Mouse (Mus musculus): ENCODE data around the gene Zfx.

Gene Zfx

DNA sequence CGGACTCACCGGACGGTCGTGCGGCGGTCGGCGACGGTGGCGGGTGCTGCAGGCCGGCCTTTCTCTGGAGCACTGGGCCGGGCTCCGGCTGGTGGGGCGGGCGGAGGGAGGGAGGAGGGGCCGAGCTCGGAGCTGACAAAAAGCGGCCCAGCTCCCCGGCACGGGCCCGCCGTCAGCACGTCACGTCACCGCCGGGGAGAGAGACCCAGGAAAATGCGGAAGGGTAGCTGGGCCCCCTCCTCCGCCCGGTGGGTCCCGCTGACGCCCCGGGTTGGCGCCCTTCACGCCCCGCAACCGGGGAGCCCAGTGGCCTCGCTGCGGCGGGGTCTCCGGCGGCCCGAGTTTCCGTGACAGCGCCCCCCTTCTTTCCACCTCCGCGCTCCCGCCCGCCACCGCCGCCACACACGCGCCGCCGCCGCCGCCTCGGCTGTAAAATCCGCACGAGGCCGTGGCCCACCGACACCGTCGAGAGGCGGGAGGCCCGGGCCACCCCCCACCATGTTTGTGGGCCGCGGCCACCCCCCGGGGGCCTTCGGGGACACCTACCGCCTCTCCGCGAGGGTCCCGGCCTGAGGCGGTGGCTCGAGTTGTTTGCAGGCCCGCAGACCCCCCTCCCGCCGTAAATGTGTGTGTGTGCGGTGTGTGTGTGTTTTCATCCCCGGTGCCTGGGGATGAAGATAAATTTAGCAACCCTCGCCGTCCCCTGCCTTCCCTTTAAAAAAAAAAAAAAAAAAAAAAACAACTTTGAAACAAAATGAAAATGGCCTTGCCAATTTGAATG is at the start of gene Zfx:
Gene Zfx, minus strand, starts transcription at position 644 of the 781 bp plus-strand sequence.
- DNase-seq = peak; percentile 77

DNA sequence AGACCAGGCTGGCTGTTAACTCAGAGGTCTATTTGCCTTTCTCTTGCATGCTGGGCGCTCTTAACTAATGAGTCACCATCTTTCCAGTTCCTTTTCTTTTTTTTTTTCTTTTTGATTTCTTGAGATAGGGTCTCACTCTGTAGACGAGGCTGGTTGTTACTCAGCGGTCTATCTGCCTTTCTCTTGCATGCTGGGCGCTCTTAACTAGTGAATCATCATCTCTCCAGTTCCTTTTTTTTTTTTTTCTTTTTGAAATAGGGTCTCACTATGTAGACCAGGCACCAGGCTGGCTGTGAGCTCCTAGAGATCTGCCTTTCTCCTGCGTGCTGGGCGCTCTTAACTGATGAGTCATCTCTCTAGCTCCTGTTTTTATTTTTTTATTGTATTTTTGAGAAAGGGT is 45.8 kb upstream of the Zfx start:
- DNase-seq = no peak

DNA sequence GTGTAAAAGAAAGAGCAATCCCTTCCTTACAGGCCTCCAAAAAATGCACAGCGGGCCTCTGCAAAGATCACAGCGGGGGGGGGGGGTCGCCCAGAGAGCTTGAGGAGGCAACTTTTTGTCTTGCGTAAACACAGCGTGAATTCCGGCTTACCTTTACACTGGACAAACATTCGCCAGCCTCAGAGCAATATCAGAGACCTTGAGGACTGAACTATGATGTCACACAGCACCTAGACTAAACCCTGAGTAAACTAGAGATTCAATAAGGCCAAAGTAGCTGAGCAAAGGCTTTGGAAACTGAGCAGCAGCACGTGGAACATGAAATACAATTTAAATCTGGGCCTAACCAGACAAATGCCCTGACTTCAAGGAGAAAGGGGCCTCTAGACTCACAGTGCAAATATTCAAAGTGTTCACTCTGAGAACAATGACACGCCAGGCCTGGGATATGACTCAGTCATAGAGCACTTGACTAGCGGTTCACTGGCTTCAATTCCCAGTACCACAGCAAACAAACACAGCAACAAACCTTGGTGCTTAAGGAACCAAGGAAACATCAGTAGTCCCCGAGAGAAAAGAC is 28.8 kb upstream of the Zfx start:
- no peak for DNase-seq

DNA sequence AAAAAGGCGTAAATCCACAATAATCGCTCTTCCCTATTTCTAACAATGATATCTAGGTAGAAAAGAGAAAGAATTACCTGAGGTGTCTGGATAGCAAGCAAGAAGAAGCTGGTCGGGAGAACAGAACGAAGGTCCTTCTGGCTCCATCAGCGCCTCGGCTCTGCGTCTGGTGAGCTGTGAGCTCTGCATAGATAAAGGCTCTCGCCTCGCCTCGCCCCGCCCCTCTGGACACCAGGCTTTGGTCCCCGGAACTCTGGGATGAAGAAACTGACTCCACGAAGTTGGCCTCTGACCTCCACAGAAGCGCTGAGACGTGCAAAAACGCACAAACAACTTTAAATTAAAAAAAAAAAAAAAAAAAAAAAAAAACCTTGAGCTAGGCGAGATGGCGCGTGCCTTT is 27.0 kb upstream of the Zfx start:
- DNase-seq = no peak

DNA sequence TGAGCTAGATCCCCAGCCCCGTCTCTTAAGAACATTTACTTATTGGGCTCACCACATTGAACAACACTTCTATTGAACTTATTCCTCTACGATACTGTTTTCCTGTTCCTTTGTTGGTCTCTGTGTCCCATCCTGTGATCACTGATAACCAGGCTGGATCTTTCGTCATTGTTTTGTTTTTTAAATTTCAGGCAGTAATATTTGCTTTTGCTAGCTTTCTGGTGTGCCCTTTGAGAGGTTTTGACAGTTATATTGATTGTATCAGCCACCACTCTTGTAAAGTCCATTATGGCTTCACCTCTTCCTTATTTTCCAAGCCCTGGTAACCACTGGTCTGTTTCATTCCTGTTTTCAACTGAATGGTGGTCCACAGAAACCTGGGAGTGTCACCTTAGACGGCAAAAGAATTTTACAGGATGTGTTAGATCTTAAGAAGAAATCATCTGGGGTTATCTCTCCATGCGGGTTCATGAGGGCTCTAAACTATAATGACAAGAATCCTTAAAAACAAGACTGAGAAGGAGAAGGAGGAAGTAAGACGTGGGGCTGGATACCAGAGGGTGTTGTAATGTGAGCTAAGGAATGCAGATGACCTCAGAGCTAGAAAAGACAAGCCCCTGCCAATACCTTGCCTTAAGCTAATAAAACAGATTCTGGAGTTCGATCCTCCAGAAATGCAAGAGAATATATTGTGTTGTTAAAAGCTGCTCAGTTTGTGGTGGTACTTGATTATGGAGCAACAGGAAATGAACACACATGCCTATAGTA is 18.7 kb upstream of the Zfx start:
- no peak for DNase-seq

DNA sequence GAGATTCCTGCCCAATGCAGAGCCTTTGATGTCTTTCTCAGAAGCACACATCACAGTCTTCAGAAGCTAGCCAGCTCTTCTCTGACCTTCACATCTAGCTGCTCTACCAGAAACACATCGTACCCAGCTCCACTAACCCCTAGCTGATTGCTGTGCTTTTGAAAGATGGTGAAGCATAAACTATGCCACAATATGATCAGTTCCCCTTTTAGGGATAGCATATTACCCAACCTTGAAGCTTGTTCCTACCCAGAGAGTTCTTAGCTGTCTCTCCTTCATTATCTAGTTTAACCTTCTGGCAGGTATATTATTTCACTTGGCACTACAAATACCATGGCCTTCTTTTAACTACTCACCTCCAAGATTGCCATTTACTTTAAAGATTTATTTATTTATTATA is 16.6 kb upstream of the Zfx start:
- no peak for DNase-seq

DNA sequence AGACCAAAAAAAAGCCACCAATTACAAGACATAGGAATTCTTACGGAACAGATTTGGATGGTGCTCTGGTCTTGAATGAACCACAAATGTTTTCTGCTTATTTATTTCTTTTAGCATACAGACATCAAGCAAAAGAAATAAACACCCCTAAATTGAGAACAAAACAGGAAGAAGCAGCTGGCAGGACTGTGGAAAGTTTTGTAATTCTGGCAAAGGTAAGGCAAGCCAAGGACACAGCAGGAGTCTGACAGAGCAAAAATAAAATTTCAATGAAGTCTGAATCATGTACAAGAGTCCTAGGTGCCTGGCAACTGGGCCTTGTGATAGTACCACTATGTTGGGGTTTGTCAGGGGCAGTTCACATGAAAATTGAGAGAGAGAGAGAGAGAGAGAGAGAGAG is 14.8 kb upstream of the Zfx start:
- DNase-seq = no peak

DNA sequence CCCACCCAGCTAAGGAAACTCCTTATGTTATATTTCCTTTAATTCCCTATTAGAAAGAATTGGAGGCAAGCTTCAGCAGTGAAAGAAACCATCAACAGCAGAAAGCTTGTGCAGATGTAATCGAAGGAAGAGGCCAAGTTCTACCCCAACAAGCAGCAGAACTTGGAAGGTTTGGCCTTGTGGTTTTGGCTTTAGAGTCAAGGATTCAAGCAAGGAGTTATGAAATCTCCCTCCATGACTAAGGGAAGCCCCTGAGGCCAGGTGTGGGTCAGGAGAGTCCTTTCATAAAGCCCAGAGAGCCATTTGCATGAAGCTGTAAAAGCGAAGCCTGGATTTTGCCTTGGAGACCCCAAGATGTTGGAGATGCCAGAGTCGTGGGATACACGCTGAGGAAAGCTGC is 11.6 kb upstream of the Zfx start:
- no peak for DNase-seq

DNA sequence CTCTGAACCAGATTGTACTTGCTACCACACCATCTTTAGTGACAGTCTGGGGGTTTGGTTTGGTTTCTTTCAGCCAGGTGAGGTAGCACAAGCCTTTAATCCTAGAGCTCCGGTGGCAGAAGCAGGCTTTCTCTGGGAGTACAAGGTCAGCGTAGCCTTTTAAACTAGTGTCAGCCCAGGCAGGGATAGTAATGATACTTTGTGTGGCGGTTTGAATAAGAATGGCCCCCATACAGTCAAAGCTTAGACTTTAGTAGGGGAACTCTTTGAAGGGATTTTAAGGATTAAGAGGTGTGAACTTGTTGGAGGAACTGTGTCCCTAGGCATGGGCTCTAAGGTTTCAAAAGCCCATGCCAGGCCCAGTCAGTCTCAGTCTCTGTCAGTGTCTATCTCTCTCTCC is 10.0 kb upstream of the Zfx start:
- no peak for DNase-seq

DNA sequence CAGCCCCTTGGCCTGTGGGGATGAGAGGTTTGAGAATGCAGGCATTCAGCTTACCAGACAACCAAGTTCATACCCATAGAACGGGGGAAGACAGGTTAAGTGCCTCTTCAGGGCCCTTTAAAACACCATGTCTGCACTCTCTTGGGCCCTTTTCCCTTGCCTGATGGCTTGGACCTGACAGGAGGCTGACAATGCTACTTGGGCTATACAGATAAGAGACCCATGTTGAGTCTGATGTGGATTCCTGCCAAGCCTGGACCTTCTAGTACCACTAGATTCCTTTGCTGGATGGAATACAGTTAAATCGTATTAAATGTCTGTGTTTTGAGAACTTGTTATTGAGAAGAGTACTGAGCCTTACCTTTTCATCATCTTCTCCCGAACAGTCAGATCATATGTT is 8.7 kb upstream of the Zfx start:
- DNase-seq = no peak

- no peak for DNase-seq
Measured at GRCm38 (mm10) chrX:94129712-94130111, 6.2 kb upstream of the Zfx start.

- no peak for DNase-seq
Measured at GRCm38 (mm10) chrX:94125950-94126349, 2.4 kb upstream of the Zfx start.

GRCm38 (mm10) chrX:94122709-94123058 is 818 bp downstream of the Zfx start:
- DNase-seq = no peak

DNA sequence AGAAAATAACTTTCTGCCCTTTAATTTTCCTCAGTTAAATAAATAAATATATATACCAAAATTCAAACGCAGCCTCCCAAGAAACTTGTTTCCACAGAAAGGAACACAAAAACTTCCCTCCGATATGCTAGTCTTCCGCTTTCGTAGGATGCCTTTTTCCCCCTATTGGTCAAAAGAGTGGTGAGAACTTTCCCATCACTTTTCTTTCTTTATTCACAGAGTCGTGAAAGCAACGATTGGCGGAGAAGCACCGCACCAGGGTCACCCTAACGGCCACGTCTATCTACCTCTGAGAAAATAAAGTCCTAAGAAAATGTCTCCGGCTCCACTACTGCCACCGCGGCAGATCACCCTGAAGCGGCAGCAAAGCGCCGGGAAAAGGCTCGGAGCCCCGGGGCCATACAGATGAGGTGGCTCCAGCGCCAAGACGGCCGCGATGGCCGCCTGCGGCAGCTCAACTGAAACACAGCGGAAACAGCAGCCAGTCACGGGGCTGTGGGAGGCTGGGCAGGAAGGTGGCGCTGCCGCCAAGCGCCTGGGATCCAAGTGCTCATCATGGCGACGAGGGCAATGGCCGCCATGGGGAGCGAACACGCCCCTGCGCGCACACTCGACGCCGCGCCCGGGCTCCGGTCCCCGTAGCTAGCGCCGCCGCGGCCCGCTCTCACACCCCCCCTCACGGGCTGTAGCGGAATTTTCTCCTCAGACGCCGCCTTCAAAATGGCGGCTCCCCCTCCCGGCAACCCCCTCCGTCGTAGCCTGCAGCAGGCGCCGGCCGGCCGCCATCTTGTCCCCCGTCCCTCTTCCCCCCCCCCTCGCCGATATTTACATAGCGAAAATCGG is 1.4 kb downstream of the Zfx start:
- DNase-seq = peak; percentile 94

DNA sequence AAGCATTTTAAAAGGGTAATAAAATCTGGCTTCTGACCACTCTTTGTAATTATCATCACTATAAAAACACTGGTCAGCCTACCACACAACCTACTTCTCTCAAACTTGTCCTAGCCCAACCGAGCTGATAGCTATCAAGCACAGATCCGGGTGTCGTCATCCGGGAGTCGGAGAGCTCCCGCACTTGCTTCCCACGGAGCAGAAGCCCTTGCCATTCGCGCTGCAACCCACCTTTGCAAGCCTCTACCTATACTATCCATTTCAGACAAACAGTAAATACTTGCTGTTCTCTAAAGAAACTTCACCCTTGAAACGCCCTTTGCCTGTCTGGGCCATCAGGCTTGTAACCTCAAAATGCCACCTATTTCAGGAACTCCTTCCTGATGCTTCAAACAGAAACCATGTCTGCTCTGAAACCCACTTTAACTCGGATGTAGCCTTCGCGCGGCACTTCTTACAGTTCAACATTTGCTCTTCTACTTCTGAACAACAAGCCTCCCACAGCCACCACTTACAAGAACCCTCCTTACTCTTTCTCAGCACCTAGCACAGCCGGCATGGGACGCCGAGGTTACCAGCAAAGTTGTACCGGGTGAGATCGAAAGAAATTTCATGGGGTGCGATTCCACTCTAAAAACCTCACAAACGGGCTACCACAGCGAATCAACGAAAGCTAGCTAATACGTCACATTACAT is 2.2 kb downstream of the Zfx start:
- peak; percentile 22 for DNase-seq

GRCm38 (mm10) chrX:94118350-94118749 is 5.2 kb downstream of the Zfx start:
- DNase-seq = no peak

- DNase-seq = no peak
Measured at GRCm38 (mm10) chrX:94115882-94116281, 7.6 kb downstream of the Zfx start.

DNA sequence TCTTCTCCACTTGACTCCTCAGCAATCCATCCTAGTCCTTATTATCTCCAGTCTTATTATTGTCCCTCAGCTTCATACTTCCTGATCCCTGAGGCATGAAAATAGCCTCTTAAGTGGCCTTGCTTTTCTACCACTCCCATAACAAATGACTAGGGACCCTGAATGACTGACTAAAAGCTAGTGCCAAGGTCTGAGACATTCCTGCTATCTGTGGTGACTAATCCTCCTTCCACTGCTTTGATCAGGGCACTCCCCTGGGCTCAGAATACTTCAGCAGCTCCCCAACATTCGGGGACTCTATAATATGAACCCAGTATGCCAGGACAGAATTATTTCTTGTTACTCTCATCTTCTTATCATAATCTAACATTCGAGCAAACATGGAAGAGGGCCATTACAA is 17.5 kb downstream of the Zfx start:
- peak; percentile 1 for DNase-seq

DNA sequence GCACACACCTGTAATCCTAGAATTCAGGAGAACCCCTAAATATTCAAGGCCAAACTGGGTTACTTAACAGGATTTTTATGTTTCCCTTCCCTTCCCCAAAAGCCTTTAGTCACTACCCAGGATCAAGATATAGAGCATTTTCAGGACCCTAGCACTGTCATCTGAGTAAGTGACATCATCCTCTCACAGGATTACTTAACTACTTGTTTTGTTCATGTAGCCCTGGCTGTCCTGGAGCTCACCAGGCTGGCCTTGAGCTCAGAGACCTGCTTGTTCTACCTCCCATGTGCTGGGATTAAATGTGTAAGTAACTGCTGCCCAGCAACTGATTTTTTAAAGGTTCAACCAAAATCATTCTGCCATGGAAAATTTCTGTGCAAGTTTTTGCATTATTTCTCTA is 20.6 kb downstream of the Zfx start:
- DNase-seq = no peak

DNA sequence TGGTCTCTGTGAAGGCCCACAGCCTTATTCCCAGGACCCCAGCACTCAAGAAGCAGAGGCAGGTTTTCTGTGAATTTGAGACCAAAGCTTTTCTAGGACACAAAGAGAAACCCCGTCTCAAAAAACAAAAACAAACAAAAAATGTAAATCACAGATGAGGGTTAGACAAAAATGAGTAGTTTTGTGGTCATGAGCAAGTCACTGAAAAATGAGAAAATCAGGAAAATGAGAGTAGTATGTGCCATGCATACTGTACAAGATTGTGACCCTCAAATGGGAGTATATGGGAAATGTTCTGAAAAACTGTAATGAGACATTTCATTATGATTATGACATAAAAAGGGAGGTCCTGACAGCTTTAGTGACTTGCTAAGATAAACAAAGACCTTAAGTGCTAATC is 22.9 kb downstream of the Zfx start:
- no peak for DNase-seq

- DNase-seq = no peak
Measured at GRCm38 (mm10) chrX:94091001-94091400, 32.5 kb downstream of the Zfx start.

GRCm38 (mm10) chrX:94061246-94061645 is 62.3 kb downstream of the Zfx start:
- DNase-seq = peak; percentile 3

DNA sequence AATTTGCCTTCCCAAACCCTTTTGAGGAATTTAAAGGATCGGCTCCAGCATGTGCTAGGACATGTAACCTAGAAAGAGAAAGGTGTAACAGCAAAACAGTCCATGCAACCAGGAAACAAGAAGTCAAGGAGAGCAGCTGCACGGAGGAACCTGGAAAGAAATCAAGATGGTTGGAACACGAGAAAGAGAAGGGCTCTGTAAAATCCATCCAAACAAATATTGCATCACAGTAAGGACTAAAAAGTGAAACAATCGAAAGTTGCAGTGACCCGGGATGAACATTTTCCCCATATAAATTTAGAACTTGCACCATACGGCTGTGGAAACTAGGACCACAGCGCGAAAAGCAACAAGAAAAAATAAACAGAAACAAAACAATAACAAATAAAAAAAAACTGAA is 62.8 kb downstream of the Zfx start:
- no peak for DNase-seq
